Mouse (Mus musculus) heart, embryonic 11.5 days (tissue): Measurements from ENCODE around the gene Adgrf1. TPM values are rescaled to one million over a fixed set of nuclear protein-coding genes. Genes with fewer than 3 reads are reported as not detected.
A peak's percentile ranks its signal among the peaks of the same experiment; 100 is the strongest.

Experiments used
- ATAC-seq: fragments of 200-750 bp; cut with Nextera tagmentation; replicated peaks from 2 replicates; pipeline ENCODE4 v1.8.0; 2017; ENCODE audit warnings: moderate library complexity; ENCODE audit not compliant: insufficient number of reproducible peaks, low FRiP score, low TSS enrichment
- H3K27ac ChIP-seq: fragments of 300-500 bp; sonication (generic); 2 replicates; pipeline ENCODE4 v1.5.1; 2014; ENCODE audit warnings: mild to moderate bottlenecking, low read depth, low read length
- H3K27me3 ChIP-seq: fragments of 300-500 bp; sonication (generic); 2 replicates; pipeline ENCODE4 v1.6.1; 2014; ENCODE audit warnings: mild to moderate bottlenecking, low read length, mixed read lengths; ENCODE audit not compliant: control insufficient read depth, insufficient read depth
- H3K36me3 ChIP-seq: fragments of 300-500 bp; sonication (generic); 2 replicates; pipeline ENCODE4 v1.6.1; 2014; ENCODE audit warnings: mild to moderate bottlenecking, low read length, moderate library complexity, mixed read lengths; ENCODE audit not compliant: control insufficient read depth, insufficient read depth
- H3K4me1 ChIP-seq: fragments of 300-500 bp; sonication (generic); 2 replicates; pipeline ENCODE4 v1.6.1; 2014; ENCODE audit warnings: low read length; ENCODE audit not compliant: control insufficient read depth, insufficient read depth
- H3K4me2 ChIP-seq: fragments of 300-500 bp; sonication (generic); 2 replicates; pipeline ENCODE4 v1.6.1; 2014; ENCODE audit warnings: mild to moderate bottlenecking, moderate library complexity
- H3K4me3 ChIP-seq: fragments of 300-500 bp; sonication (generic); 2 replicates; pipeline ENCODE4 v1.5.1; 2014; ENCODE audit warnings: low read depth, low read length
- H3K9ac ChIP-seq: fragments of 300-500 bp; sonication (generic); 2 replicates; pipeline ENCODE4 v1.6.1; 2014; ENCODE audit warnings: mild to moderate bottlenecking, low read depth, low read length, moderate library complexity
- H3K9me3 ChIP-seq: fragments of 300-500 bp; sonication (generic); replicated peaks from 2 replicates; pipeline ENCODE4 v1.6.1; 2016; ENCODE audit warnings: low read length; ENCODE audit not compliant: control insufficient read depth
- WGBS: fragments of 180-500 bp; shearing (Covaris S2); extraction: QIAGEN DNeasy Blood & Tissue Kit; methylation state at CpG from one replicate; pipeline ENCODE4 v1.1.7; 2014; ENCODE audit not compliant: insufficient replicate concordance; 5-methylcytosine and 5-hydroxymethylcytosine counted together
- polyA plus RNA-seq: library from polyadenylated mRNA; unstranded; fragments of >200 nt; fragmentation: Nextera tagmentation; extraction: Ambion mirVana; gene quantifications from 2 replicates; pipeline ENCODE4 v1.2.1, GENCODE M21; 2014

Gene Adgrf1
- polyA plus RNA-seq, result not detected in 2 replicates

DNA sequence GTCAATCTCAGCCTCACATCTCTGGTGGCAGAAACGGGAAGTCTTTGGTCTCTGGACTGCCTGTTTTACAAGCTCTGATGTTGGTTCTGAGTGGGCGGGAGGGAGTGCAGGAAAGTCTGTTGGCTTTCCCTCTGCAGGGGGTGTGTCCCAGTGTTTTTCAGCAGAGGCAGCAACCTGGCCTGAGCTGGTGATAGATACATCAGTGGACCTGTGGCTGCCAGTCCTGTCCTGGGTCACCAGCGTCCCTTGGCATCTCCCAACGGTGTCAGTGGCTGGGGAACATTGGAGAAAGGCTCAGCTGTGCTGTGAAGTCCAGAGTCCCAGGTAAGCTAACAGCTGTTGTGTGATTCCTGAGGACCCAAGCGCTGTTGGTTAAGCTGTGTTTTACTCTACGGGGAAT lies at the start of gene Adgrf1:
Gene Adgrf1 (plus strand): TSS at position 169 of the 400 bp plus-strand sequence.
- H3K9me3 ChIP-seq, result peaks cover 3% of the 10 kb centered on the region; the same call in 1 of the 2 replicates
- no peak for ATAC-seq
- no peak within 1 kb of the TSS for H3K4me3 ChIP-seq
- no peak within 1 kb of the TSS for H3K4me2 ChIP-seq
- 0 out of 2 replicates have a peak, but pooled peaks cover 3% of the 10 kb centered on the region for H3K4me1 ChIP-seq
- H3K36me3 ChIP-seq, result no peaks in the 10 kb centered on the region
- H3K9ac ChIP-seq, result no peak within 1 kb of the TSS
- 50% methylated on average over 6 of the region's 6 CpGs for WGBS
- no peaks in the 10 kb centered on the region for H3K27me3 ChIP-seq
- no peak within 1 kb of the TSS for H3K27ac ChIP-seq

DNA sequence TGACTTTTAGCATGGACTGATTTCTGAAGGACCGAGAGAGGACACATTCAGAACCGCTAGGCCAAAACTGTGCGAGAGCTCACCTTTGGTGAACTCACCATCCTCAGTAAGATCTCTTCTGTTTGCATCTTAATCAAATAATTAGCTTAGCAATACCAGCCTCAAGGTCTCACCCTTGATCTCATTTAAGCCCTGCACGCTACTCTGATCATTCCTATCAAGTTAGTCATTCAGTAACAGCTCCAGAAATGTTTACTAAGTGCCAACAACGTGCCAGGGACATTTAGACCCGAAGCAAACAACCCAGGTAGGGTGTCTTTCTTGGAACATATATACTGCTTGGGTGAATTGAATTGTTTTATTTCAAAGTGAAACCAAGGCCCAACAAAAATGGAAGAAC lies 44.0 kb upstream of the Adgrf1 start:
- no peaks in the 10 kb centered on the region for H3K36me3 ChIP-seq
- H3K9me3 ChIP-seq, result no peaks in the 10 kb centered on the region
- no peak overlapping the region for H3K4me3 ChIP-seq
- H3K4me1 ChIP-seq, result no peaks in the 10 kb centered on the region
- no peak for ATAC-seq
- 84% methylated on average over 6 of the region's 6 CpGs for WGBS
- no peak overlapping the region for H3K27ac ChIP-seq
- H3K9ac ChIP-seq, result no peak overlapping the region
- no peak overlapping the region for H3K4me2 ChIP-seq
- peaks cover 2% of the 10 kb centered on the region; the same call in 1 of the 2 replicates for H3K27me3 ChIP-seq

DNA sequence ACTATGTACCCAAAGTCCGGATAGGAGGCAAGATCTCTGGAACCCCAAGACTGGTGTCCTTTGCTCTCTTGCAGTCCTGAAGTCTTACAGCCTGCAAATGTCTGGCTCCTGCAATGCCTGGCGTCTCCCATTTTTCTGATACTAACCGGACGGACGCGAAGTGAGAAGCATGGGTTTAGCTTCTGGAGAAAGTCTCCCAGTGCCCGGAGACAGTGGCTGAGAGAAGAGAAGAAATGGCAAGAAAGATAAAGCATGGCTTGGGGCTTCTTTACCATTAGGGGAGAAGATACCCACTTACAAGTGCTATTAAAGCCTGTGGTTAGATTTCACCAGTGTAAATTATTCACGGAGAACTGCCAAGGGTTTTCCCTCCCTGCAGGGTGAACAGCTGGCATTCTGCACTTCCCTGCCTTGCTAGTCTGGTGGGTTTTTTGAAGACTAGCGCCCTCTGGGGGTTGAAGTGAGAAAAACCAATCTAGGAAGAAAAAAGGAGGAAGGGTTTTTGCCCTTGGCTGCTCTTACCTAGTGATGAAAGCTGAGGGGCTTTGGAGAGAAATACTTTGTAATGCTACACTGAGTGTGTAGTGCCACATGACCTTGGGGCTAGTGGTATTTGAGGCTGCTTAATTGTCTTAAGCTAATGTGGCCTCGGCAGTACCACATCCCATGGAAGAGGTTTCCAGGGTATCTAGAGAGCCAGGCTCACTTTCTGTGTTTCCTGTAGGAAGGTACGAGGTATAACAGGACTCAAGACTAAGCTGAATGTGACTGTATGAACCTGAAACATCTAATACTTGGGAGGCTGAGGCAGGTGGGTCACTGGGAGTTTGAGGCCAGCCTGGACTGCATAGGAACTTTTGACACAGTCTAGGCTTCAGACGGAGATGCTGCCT lies 40.3 kb upstream of the Adgrf1 start:
- Histone ChIP-seq H3K27me3 (peaks cover 2% of the 10 kb centered on the region; the same call in 1 of the 2 replicates), H3K27ac (no peak overlapping the region), H3K36me3 (no peaks in the 10 kb centered on the region), H3K9me3 (no peaks in the 10 kb centered on the region), H3K4me3 (no peak overlapping the region), H3K4me1 (no peaks in the 10 kb centered on the region), H3K9ac (no peak overlapping the region), H3K4me2 (peak overlapping the region; percentile 19; the same call in 1 of the 2 replicates)
- ATAC-seq, result 0 out of 2 replicates have a peak, but pooled peaks have one; percentile 39
- 39% methylated on average over 12 of the region's 12 CpGs for WGBS

GRCm38 (mm10) chr17:43230821-43231220 lies 39.3 kb upstream of the Adgrf1 start:
- Histone ChIP-seq H3K9ac (no peak overlapping the region), H3K27ac (no peak overlapping the region), H3K36me3 (no peaks in the 10 kb centered on the region), H3K27me3 (peaks cover 2% of the 10 kb centered on the region; the same call in 1 of the 2 replicates), H3K4me1 (no peaks in the 10 kb centered on the region), H3K4me3 (no peak overlapping the region), H3K9me3 (no peaks in the 10 kb centered on the region), H3K4me2 (no peak overlapping the region)
- ATAC-seq, result no peak
- 69% methylated on average over 7 of the region's 7 CpGs for WGBS

GRCm38 (mm10) chr17:43232769-43233168 lies 37.4 kb upstream of the Adgrf1 start:
- no peak overlapping the region for H3K4me2 ChIP-seq
- 57% methylated on average over 6 of the region's 6 CpGs for WGBS
- no peak for ATAC-seq

DNA sequence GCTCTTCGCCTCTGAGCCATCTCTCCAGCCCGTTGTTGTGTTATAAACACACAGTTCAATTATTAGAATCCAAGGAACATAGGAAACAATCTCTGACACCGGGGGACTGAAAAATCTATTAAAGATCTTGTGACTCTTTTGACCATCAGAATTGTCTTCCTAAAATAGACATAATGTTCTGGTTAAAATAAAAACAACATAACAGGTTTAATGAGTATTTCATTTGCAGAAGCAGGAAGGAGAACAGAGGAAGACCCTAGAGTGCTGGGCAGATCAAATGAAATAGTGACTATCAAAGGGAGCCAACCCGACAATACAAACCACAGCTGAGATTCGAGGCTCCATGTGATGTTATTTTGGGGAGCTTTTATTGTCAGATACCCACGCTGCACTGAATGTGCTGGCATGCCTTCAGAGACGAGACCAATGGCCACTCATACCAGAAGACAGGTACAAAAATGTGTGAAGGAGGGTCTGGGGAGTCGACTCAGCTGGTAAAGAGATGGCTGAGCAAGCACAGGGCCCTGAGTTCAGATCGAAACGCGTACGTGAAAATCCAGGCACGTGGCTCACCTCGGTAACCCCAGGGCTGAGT lies 33.4 kb upstream of the Adgrf1 start:
- no peak overlapping the region for H3K4me3 ChIP-seq
- no peaks in the 10 kb centered on the region for H3K4me1 ChIP-seq
- no peaks in the 10 kb centered on the region for H3K9me3 ChIP-seq
- no peak overlapping the region for H3K27ac ChIP-seq
- 80% methylated on average over 14 of the region's 14 CpGs for WGBS
- no peaks in the 10 kb centered on the region for H3K36me3 ChIP-seq
- no peak for ATAC-seq
- no peaks in the 10 kb centered on the region for H3K27me3 ChIP-seq
- no peak overlapping the region for H3K9ac ChIP-seq
- no peak overlapping the region for H3K4me2 ChIP-seq

More at GRCm38 (mm10) chr17:43232769-43233168, 37.4 kb upstream of the Adgrf1 start:
- Histone ChIP-seq H3K27me3 (peaks cover 2% of the 10 kb centered on the region; the same call in 1 of the 2 replicates), H3K4me1 (no peaks in the 10 kb centered on the region), H3K4me3 (no peak overlapping the region), H3K27ac (no peak overlapping the region), H3K9me3 (no peaks in the 10 kb centered on the region), H3K9ac (no peak overlapping the region), H3K36me3 (no peaks in the 10 kb centered on the region)

- H3K9me3 ChIP-seq, result no peaks in the 10 kb centered on the region
- H3K9ac ChIP-seq, result no peak overlapping the region
- no peaks in the 10 kb centered on the region for H3K27me3 ChIP-seq
- WGBS, result 76% methylated on average over 6 of the region's 6 CpGs
- no peaks in the 10 kb centered on the region for H3K4me1 ChIP-seq
- no peak overlapping the region for H3K4me2 ChIP-seq
- no peak for ATAC-seq
- H3K4me3 ChIP-seq, result no peak overlapping the region
- no peaks in the 10 kb centered on the region for H3K36me3 ChIP-seq
- H3K27ac ChIP-seq, result no peak overlapping the region
These were observed 31.1 kb upstream of the Adgrf1 start for GRCm38 (mm10) chr17:43239035-43239434.

GRCm38 (mm10) chr17:43241134-43241533 lies 29.0 kb upstream of the Adgrf1 start:
- 45% methylated on average over 10 of the region's 10 CpGs for WGBS
- ATAC-seq, result no peak

More at GRCm38 (mm10) chr17:43241134-43241533, 29.0 kb upstream of the Adgrf1 start:
- no peak overlapping the region for H3K9ac ChIP-seq
- no peak overlapping the region for H3K4me3 ChIP-seq
- H3K9me3 ChIP-seq, result no peaks in the 10 kb centered on the region
- no peak overlapping the region for H3K4me2 ChIP-seq
- no peaks in the 10 kb centered on the region for H3K36me3 ChIP-seq
- H3K27ac ChIP-seq, result no peak overlapping the region
- no peaks in the 10 kb centered on the region for H3K4me1 ChIP-seq
- no peaks in the 10 kb centered on the region for H3K27me3 ChIP-seq
